Mouse (Mus musculus) left cerebral cortex, adult 8-10 months (tissue): ENCODE measurements around the gene Dpy19l1. TPM values are rescaled to one million over a fixed set of nuclear protein-coding genes. Genes with fewer than 3 reads are reported as not detected.

Experiments
- total RNA-seq, 4 experiments: library from RNA; stranded (reverse); gene quantifications; 2 replicates each; pipeline ENCODE4 v1.2.4; 2022

Dpy19l1 gene
- total RNA-seq, 4 experiments from 2014 or later: 80.2 to 89.8 (median 88.1) TPM

Other genes with a start within 250 kb of the Dpy19l1 start
- not detected for gene Cypt4, start 122.1 kb upstream of the Dpy19l1 start, total RNA-seq
- gene Dpy19l2, start 193.2 kb upstream of the Dpy19l1 start, total RNA-seq: under 1 TPM; 0.21 to 0.43 (median 0.34) TPM